Mouse (Mus musculus) left cerebral cortex, adult 9 months (tissue): ENCODE results near the gene Cntnap5b.

ENCODE experiments used
- DNase-seq, 2 experiments: peaks; one replicate each; pipeline ENCODE4 v3.0.0; 2022; ENCODE audit warnings: low spot score in 2 of 2

Cntnap5b gene

DNA sequence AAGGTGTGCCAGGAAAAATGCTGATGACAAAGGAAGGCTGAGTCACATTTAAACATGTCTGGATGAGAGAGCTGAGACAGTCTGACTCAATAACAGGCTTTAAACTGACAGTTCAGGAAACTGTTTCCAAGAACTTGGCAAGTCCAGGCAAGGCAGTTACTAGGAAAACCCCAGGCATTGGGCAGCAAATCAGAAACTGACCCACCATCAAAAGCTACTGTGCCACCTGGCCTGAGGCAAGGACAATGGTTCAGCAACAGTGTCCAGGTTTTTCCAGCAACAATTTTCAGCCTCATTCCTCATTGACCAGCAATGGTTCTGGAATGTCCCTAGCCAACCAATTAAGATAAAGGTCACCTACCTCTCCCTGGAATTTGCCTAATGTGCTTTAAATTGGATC is 399.0 kb downstream of the Cntnap5b start:
- no peak for DNase-seq

DNA sequence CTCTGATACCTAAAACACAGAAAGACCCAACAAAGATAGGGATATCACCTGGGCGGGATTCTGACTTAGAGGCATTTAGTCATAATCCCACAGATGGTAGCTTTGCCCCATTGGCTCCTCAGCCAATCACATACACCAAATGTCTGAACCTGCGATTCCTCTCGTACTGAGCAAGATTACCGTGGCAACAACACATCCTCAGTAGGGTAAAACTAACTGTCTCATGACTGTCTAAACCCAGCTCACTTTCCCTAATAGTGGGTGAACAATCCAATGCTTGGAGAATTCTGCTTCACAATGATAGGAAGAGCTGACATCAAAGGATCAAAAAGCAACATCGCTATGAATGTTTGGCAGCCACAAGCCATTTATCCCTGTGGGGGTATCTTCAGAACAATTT is 407.5 kb downstream of the Cntnap5b start:
- DNase-seq, result no peak

DNA sequence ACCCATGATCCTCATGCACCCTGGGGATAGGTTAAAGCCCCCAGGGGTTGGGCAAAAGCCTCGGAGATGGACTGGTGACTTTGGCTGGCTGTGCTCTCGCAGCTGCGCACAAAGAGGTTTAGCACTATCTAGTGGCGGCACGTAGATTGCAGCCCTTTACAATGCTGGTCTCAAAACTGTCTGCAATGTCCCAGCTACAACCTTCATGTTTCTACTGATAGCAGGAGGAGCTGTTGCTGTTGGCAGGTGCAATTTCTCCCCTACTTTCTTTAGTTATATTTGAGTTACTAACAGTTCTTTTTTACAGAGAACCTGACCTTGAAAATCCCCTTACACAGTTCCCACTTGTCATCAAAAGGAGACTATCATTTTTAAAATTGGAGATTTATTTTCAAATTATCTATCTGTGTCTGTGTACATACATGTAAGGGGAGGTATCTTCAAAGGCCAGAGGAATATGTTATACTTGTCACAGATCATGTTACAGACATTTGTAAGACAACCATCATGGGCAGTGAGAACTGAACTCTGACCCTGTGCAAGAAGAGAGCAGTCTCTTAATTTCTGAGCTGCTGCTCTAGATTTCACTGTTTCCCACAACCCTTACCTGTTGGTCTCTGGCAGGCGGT is 459.5 kb downstream of the Cntnap5b start:
- peak in 1 of 2 experiments; percentile 33 for DNase-seq

DNA sequence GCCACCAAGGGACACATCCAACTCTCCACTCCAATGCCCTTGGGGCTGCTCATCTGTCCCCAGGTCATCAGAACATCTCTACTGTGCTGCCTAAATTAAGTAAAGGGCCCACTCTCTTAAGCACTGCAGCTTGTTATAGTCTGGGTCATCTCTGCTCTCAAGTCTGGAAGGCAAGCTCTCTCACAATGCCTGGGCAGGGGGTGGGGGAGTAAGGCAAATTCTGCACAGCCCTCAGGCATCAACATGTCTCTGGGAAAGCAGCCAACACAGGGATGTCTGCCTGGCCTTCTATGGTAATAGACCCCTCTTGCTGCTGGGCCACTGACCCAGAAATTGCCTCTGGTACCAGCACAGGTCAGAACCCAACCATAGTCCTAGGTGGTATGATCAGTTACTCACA is 479.4 kb downstream of the Cntnap5b start:
- DNase-seq, result no peak

DNA sequence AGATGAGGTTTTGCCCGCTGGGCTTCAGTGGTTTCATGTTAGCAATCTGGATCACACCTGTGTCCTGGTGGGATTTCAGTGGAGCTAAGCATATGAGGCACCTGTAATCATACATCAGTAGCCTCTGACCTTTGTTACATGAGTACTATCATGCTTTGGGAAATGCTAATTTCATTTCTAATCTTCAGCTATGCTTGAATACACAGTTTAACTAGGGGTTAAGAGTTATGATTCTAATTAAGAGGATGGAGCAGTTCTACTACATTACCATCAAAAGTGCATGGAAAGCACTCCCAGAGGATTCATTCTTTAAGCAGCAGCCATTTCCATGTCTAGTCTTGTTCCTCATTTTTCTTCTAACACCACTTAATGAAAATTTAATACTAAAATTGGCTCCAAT is 538.1 kb downstream of the Cntnap5b start:
- DNase-seq, result no peak

DNA sequence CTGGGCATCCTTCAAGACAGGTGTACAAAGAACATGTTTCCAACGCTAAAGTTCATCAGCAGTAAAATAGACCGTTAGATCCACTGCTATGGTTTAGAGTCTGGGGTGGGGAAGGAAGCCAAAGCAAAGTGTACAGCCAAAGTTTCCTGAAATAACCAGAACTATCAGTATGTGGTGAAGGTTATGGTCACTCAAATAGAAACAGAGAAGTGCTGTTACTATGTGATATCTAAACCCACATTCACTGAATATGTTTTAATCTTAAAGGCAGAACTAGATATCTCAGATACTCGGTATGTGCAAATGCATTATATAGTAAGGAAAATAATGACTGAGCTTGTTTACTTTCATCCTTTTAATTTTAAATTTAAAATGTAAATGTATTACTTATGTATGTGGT is 558.5 kb downstream of the Cntnap5b start:
- DNase-seq, result no peak

DNA sequence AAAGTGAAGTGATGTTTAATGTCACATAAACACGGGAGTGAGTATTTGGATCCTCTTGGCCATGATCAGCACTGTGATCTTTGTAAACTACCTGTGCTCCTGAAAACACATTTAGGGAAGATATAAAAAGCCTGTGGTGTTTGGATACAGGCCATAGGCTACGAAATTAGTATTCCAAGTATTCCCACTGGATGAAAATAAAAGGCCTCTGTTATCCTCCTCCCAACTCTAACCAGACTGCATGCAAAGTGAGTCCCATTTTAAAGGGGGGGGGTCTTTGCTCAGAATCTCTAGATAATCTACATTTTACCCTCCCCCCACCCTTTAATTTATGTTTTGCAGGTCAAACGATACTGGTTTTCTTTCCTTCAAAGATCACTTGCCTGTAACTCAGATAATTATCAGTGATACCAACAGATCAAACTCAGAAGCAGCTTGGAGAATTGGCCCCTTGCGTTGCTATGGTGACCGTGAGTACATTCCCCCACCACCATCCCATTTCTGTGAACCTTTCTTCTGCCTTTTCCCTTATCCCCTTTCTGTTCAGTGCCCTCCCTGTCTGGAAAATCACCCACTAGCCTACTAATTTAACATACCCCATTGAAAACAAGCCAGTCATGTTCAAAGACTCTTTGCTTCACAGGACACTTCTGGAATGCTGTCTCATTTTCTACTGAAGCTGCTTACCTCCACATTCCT is 597.0 kb downstream of the Cntnap5b start:
- no peak for DNase-seq

DNA sequence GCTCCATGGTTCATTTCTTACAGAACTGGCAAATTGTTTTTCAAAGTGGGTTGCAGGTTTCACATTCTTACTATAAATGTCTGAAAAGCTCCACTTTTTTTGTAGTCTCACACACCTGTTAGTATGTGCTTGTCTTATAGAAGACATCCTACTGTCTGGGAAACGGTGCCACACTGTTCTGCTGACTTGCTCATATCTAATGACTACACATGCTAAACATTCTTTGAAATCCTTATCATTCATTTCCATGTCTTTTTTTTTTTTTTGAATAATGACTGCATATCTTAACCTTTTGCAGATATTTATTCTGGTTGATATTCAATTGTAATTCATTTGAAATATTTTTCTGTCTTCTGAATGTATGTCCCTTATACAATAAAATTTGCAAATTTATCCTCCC is 613.7 kb downstream of the Cntnap5b start:
- no peak for DNase-seq

DNA sequence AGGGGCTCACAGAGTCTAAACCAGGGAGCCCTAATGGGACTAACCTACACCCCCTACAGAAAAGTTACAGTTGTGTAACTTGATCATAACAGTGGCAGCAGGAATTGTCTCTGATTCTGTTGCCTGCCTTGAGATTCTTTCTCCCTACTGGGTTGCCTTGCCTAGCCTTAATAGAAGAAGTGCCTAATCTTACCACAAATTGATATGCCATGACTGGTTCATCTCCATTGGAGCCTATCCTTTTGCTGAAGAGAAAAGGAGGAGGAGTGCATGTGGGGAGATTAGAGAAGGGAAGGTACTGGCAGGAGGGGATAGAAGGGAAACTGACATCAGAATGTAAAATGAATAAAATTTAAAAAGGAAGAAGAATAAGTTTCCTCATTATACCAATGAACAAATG is 621.5 kb downstream of the Cntnap5b start:
- no peak for DNase-seq

DNA sequence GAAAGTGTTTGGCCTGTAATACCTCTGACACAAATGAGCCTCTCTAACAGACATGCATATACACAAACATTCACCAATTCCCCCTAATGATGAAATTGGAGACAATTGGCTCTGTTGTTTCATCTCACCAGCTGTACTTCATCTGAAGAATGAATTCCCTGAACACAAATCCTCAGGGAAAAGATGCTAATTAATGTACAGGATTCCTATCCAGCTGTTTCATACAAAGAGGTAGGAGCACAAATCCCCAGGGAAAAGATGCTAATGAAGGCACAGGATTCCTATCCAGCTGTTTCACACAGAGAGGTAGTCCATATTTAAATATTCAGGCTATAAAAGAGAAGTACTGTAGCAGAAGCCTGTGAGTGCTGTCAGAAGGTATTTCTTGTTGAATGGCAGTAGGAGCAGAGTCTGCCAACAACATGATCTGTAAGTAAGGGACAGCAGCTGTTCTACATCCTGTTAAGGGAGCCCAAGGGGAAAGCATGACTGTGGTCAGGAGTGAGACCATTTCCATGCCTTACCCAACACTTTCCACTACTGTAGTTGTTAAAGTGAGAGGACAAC is 644.2 kb downstream of the Cntnap5b start:
- no peak for DNase-seq

DNA sequence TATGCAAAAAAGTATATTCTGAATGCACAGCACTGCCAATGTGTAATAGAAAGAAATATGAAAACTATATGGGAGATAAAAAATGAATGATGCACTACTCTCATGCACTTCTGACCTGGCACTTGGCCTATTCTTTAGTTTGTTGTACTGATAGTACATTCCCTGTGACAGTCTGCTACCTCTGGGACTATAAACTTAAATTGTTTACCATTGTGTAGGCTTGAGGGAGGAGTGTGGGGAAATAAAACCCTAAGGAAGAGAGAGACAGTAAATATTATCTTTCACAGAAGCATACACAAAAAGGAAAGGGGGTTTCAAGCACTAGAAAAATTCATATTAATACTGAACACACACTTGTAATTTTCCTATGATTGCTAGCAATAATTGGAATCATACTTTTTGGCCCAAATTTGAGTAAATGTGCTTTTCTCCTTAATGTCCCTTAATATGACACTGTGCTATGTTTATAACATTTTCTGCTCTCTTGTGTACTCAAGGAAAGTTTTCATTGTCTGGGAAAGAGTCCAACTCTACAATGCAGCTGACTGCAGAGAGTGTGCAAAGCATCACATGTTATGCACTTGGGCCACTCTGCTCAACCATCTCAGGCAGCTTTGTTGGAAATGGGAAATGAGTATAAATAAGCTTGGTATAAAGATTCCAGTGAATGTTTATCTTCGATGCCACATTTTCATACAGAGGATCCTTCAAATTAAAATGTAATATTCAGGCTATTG is 657.6 kb downstream of the Cntnap5b start:
- DNase-seq, result no peak

DNA sequence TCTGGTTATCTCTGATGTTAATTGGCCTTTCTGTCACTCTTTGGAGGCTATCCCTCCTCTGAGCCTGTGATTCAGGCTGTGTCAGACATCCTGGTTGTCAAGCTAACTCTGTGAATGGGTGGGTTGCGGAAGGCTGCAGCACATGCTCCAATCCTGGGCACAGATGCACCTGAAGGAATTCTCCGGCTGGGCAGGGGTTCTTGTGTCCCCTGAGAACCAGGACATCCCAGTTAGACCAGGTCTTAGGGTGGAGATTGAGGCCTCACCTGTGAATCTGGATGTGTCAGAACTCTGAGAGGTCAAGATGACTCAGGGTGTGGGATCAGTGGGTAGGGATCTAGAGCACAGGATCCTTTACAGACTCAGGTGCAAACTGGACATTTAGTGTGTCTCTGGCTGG is 691.3 kb downstream of the Cntnap5b start:
- DNase-seq, result no peak

DNA sequence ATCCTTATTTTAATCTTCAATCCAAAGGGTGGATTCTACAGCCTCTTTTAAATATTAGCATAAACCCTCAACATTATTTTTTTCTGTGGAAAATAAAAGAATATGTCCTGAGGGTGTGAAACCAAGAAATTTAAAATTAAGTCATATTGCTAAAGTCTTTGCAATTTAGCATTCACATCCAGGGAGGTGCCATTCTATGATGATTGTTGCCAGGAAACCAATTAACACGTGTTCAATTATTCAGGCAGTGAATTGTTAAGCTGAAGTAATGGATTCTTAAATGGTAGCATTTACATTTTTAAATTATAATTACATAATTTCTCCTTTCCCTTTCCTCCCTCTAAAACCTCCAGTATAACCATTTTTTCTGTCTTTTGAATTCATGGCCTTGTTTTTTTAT is 692.7 kb downstream of the Cntnap5b start:
- no peak for DNase-seq

DNA sequence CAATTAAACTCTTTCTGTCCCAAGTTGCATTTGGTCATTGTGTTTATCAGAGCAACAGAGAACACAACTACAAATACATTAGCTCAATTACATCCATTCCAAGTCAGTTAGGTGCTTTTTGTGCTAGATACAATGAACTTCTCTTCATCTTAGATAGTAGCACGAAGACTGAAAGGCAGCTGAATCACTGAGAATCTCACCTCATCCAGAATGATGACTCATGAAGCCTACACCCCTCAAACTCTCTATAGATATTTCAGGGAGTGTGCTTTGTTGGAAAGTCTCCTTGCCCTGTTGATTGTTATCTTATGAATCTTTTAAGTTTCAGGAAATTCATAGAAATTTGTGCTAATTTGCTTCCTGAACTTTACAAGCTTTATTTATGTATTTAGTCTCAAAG is 695.0 kb downstream of the Cntnap5b start:
- no peak for DNase-seq

DNA sequence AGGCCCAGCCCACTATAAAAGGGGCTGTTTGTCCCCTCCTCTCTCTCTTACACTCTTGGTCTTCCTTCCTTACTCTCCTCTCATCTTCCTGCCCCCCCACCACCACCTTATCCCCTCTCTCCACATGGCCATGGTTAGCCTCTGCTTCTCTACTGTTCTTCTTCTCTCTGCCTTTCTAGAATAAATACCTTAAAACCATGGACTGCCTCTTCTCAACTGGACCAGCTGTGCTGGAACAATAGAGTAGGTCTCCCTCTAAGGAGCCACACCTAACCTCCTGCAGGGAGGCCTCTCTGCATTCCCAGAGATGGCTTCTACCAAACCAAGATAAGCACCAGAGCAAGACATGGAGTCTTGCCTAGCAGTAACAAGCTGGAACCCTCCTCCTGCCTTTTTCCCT is 737.3 kb downstream of the Cntnap5b start:
- no peak for DNase-seq
